Mouse (Mus musculus) stomach, adult 2 months (tissue): ENCODE measurements around the gene Ankrd61. TPM values are rescaled to one million over a fixed set of nuclear protein-coding genes. Genes with fewer than 3 reads are reported as not detected.

Experiments
- polyA plus RNA-seq: library from polyadenylated mRNA; depleted of rRNA; stranded (reverse); fragments of >200 nt; gene quantifications from 2 replicates; pipeline ENCODE4 v1.2.3, GENCODE M21; 2012; rRNA removed

Ankrd61 gene
- polyA plus RNA-seq, result 0.03 TPM in 2 replicates

DNA sequence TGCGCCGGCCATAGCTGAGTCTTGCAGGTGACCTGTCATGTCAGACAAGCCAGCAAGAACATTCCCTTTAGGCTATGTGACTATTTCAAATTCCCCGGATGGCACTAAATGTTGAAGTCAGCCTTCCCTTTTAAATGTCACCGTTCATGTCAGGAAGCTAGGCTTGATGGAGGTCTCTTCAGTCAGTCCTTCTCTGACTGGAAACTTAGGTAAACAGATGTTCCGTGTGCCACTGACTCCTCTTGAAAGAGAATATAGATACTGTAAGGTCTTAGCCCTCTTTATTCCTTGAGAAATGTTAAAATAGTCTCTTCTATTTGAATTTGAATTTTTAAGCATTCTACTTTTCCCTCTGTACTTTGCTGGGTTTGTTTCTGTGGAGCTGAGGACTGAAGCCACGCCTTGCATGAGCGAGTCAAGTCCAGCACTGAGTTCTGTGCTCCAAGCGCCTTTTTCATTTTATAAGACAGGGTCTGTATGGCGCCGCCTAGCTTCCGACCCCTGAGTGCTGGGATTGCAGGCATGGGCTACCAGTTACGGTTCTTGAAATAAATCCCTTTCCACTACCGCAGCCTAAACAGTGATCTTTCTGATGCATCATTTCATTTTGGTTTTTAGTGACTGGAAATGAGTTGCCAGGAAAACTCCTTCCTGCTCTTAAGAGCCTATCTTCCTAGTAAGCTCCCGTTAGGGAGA is at the start of gene Ankrd61:
Ankrd61 (minus strand) TSS at position 51 of the 696 bp plus-strand sequence.

GRCm38 (mm10) chr5:143932831-143933230 is 35.3 kb upstream of the Ankrd61 start, which contains the start of gene Rsph10b:
TSS of gene Rsph10b (plus strand) at chr5:143933035.

DNA sequence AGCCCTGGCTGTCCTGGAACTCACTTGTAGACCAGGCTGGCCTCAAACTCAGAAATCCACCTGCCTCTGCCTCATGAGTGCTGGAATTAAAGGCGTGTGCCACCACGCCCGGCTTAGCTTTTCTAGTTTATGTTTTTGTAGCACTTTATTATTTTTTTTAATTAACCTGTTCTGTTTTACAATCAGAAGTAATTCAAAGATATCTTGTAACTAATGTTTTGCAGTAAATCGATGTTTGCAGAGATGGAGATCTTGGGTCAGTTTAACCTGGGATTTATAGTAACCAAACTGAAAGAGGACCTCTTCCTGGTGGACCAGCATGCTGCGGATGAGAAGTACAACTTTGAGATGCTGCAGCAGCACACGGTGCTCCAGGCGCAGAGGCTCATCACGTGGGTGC is 30.4 kb upstream of the Ankrd61 start, which contains the start of gene Gm42421:
Gm42421 (plus strand) TSS at position 301 of the 400 bp plus-strand sequence.

DNA sequence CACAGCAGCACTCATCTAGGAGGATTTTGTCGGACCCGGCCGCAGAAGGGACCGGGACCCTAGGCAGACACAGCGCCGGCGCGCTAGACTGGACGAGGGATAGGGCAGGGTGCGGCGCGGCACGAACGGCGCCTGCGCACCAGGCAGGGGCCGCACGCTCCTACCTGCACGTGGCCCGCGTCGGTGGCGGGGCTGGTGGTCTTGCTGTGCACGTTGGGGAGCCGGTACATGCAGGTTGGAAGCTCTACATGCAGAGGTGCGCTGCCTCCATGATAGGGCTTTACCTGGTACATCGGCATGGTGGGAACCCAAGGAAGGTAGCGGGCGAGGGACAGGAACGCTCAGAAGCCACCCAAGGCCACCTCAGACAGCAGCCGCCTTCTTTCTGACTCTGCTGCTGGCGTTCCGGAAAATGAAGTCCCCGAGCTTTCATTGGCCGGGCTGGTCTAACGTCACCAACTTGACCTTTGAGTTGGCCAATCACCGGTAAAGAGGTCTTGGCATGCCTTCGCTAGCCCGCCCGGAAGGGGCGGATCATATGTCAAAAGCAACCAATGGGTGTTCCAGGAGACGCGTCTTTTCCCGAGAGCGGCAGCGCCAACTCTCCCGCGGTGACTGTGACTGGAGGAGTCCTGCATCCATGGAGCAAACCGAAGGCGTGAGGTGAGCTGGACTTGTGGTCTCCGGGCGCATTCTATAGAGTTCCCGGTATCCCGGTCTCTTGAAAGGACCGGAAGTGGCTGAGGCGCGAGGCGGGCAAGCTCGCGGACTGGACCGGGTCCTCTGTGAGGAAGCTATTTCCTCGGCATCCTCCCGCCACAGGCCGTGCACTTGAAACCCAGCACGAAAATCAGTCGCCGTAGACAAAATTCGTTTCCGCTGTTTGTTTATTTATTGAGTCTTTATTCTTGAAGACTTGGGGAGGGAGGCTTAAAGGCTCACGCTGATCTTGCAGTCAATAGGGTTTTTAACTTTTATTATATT is 12.2 kb upstream of the Ankrd61 start, which contains the start of the genes Aimp2 and Pms2:
Aimp2 (minus strand) TSS at position 431 of the 984 bp plus-strand sequence.
Pms2 (plus strand) TSS at position 548 of the 984 bp plus-strand sequence.

Other genes with a start within 250 kb of the Ankrd61 start
- gene Usp42, start 165.4 kb downstream of the Ankrd61 start, polyA plus RNA-seq, result 2.0 and 2.2 TPM in 2 replicates
- gene Eif2ak1, start 79.9 kb downstream of the Ankrd61 start, polyA plus RNA-seq, result 6.6 and 9.0 TPM in 2 replicates
- 25.5 and 28.3 TPM in 2 replicates for gene Aimp2, start 12.2 kb upstream of the Ankrd61 start, polyA plus RNA-seq
- gene Pms2, start 12.3 kb upstream of the Ankrd61 start, polyA plus RNA-seq, result 0.28 and 0.49 TPM in 2 replicates
- gene Gm42421, start 30.5 kb upstream of the Ankrd61 start, polyA plus RNA-seq, result not detected in 2 replicates
- gene Rsph10b, start 35.4 kb upstream of the Ankrd61 start, polyA plus RNA-seq, result not detected in 2 replicates
- 0.85 and 2.5 TPM in 2 replicates for gene Ccz1, start 117.2 kb upstream of the Ankrd61 start, polyA plus RNA-seq
- not detected in 2 replicates for gene Ocm, start 129.0 kb upstream of the Ankrd61 start, polyA plus RNA-seq
- gene Lmtk2, start 202.8 kb upstream of the Ankrd61 start, polyA plus RNA-seq, result 6.8 TPM in 2 replicates